Mouse (Mus musculus) kidney, adult 2 months (tissue): ENCODE measurements around the gene Fhl2. TPM values are rescaled to one million over a fixed set of nuclear protein-coding genes. Genes with fewer than 3 reads are reported as not detected.

Experiments used
- DNase-seq: peaks from one replicate; pipeline ENCODE4 v3.0.0; 2021
- H3K27ac ChIP-seq: fragments of 200-500 bp; 2 replicates; pipeline ENCODE4 v1.5.1; 2012; ENCODE audit warnings: low read depth, low read length, control low read depth, inconsistent platforms; ENCODE audit not compliant: insufficient read depth
- H3K27me3 ChIP-seq: fragments of 200-500 bp; replicated peaks from 2 replicates; pipeline ENCODE4 v1.6.1; 2012; ENCODE audit warnings: mild to moderate bottlenecking, moderate library complexity, low read length, inconsistent platforms; ENCODE audit not compliant: control insufficient read depth, insufficient read depth
- H3K36me3 ChIP-seq: fragments of 200-500 bp; 2 replicates; pipeline ENCODE4 v1.6.1; 2012; ENCODE audit warnings: mild to moderate bottlenecking, moderate library complexity, low read length, inconsistent platforms; ENCODE audit not compliant: control insufficient read depth, insufficient read depth
- H3K4me1 ChIP-seq: fragments of 200-500 bp; 2 replicates; pipeline ENCODE4 v1.6.1; 2011; ENCODE audit warnings: low read length; ENCODE audit not compliant: control insufficient read depth, insufficient read depth
- H3K4me3 ChIP-seq: fragments of 200-500 bp; 2 replicates; pipeline ENCODE4 v1.5.1; 2011; ENCODE audit warnings: mild to moderate bottlenecking, low read depth, low read length, control low read depth; ENCODE audit not compliant: insufficient read depth
- CTCF ChIP-seq: fragments of 200-500 bp; conservative IDR thresholded peaks from 2 replicates; pipeline ENCODE4 v1.5.1; 2011; ENCODE audit warnings: low read depth, mild to moderate bottlenecking, control low read depth, low read length, moderate library complexity, mixed read lengths; ENCODE audit not compliant: insufficient read depth, insufficient read length
- POLR2A ChIP-seq: fragments of 200-500 bp; IDR thresholded peaks from one replicate; pipeline ENCODE4 v1.6.1; 2011; ENCODE audit warnings: low read depth, low read length, control low read depth
- WGBS: fragments of 180-500 bp; shearing (Covaris S2); methylation state at CpG from one replicate; pipeline ENCODE4 v1.1.7; 2018; 5-methylcytosine and 5-hydroxymethylcytosine counted together
- polyA plus RNA-seq: library from polyadenylated mRNA; depleted of rRNA; stranded (reverse); fragments of >200 nt; gene quantifications from 2 replicates; pipeline ENCODE4 v1.2.3, GENCODE M21; 2012; rRNA removed

The Fhl2 gene
- polyA plus RNA-seq, 1 experiment, result 48.1 TPM

DNA sequence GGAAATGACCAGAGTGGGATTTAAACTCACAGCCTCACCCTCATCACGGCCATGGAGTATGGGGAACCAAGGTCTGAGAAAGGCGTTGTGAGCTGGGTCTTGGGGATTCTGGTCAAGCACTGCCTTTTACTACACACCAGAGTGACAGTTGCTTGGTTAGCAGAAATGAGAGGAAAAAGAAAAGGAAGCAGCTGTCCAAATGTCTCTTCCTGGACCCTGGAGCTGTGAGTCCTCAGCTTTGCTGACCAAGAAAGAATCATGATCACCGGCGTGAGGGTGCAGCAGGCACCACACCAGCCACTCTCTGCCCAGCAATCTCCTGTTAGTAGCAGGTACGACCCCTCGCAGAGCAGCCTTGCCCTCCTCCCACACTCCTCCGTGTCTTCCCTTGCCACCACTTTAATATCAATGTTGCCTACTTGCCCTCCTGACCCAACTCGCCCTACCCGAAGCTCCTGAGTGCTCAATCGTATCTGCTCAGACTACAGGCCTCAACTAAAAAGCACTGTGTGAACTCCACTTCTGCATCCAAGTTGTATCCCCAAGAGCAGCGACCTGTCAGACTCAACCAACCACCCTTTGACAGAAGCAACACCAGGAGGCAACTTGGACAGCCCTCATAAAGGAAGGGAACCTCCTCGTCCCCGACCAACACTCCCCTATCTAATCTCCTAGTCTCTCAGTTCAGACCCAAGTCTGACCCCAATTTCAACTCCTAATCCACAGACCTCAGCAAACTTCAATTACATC lies 105.3 kb downstream of the Fhl2 start:
- Histone ChIP-seq H3K36me3 (no peaks in the 10 kb centered on the region), H3K27me3 (no peaks in the 10 kb centered on the region), H3K27ac (peak overlapping the region; percentile 49), H3K4me1 (peaks cover 15% of the 10 kb centered on the region; the same call in 1 of the 2 replicates), H3K4me3 (peak overlapping the region; percentile 71)
- WGBS, result 25% methylated on average over 13 of the region's 13 CpGs
- TF ChIP-seq CTCF (no peak), POLR2A (no peak)
- DNase-seq, result peak; percentile 8

DNA sequence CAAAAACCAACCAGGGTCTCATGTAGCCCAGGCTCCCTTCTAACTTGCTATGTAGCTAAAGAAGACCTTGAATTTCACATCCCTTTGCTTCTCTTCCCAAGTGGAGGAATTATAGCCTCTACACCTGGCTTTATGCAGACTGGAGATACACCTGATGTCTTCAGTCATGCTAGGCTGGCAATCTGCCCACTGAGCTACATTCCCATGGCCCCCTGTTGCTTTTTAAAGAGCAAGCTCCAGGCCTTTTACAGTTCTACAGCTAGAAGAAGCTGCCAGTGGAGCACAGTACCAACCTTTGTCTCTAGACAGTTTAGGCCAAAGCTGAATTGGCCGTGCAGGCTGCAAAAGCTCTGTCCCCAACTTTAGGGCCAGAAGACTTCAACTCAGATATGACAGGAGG lies 106.4 kb downstream of the Fhl2 start:
- Histone ChIP-seq H3K27ac (no peak overlapping the region), H3K4me1 (peaks cover 15% of the 10 kb centered on the region; the same call in 1 of the 2 replicates), H3K36me3 (no peaks in the 10 kb centered on the region), H3K4me3 (no peak overlapping the region), H3K27me3 (no peaks in the 10 kb centered on the region)
- WGBS, result 62% methylated on average over 1 of the region's 1 CpGs
- TF ChIP-seq CTCF (no peak), POLR2A (no peak)
- DNase-seq, result no peak

DNA sequence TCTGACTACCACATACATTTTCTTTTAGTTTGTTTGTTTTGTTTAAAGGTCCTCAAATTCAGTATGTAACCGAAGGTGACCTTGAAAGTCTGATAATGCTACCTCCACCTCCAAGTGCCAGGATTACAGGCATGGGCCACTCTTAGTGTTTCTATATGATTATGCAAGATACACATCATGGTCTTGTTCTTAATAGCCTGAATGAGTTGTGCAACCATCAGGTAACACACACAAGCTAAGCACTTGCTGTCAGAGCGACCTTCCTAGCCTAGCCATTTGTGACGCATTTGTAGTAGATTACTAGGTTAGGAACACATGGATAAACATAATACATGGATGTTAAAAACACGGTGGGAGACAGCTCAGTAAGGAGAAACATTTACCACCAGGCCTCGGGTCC lies 113.8 kb downstream of the Fhl2 start:
- 86% methylated on average over 5 of the region's 5 CpGs for whole genome bisulfite sequencing
- peaks cover 12% of the 10 kb centered on the region; the same call in 1 of the 2 replicates for H3K4me1 ChIP-seq
- no peak for TF ChIP-seq POLR2A
- no peak for TF ChIP-seq CTCF
- H3K27me3 ChIP-seq, result no peaks in the 10 kb centered on the region
- no peak overlapping the region for H3K27ac ChIP-seq
- DNase-seq, result no peak
- H3K4me3 ChIP-seq, result no peak overlapping the region
- no peaks in the 10 kb centered on the region; the same call in 1 of the 2 replicates for H3K36me3 ChIP-seq

DNA sequence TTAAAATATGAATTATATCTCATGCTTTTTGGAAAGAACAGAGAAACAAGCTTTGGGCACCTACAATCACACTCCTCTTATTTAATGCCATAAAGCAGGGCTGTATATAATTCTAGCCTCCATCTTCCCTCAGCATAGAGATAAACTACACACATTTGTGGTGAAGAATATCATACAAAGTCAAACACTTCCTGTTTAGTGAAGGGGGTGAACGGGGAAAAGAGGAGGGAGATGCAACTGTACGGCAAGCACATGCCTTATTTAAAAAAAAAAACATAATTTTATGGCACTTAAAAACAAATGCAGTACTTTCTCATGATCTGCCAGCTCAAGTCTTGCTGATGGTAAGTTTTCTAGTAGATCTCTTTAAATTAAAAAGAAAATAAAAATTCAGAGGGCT lies 118.7 kb downstream of the Fhl2 start:
- WGBS, result 71% methylated on average over 2 of the region's 2 CpGs
- H3K27ac ChIP-seq, result no peak overlapping the region
- TF ChIP-seq POLR2A (no peak), CTCF (no peak)
- no peaks in the 10 kb centered on the region for H3K36me3 ChIP-seq
- H3K4me1 ChIP-seq, result no peaks in the 10 kb centered on the region
- H3K27me3 ChIP-seq, result no peaks in the 10 kb centered on the region
- H3K4me3 ChIP-seq, result no peak overlapping the region
- no peak for DNase-seq

GRCm38 (mm10) chr1:43074791-43075190 lies 122.0 kb downstream of the Fhl2 start:
- no peak overlapping the region for H3K4me3 ChIP-seq
- no peak overlapping the region for H3K27ac ChIP-seq
- no peaks in the 10 kb centered on the region for H3K27me3 ChIP-seq
- WGBS, result 88% methylated on average over 2 of the region's 2 CpGs
- TF ChIP-seq POLR2A (no peak), CTCF (no peak)
- no peak for DNase-seq
- no peaks in the 10 kb centered on the region for H3K36me3 ChIP-seq
- H3K4me1 ChIP-seq, result no peaks in the 10 kb centered on the region

Other genes with a start within 250 kb of the Fhl2 start
- 0.33 TPM in 2 replicates for gene Gpr45, start 244.1 kb downstream of the Fhl2 start, polyA plus RNA-seq
- gene Tgfbrap1, start 98.3 kb downstream of the Fhl2 start, polyA plus RNA-seq, result 33.4 and 35.1 TPM in 2 replicates
- 4.0 and 5.0 TPM in 2 replicates for gene AI597479, start 98.3 kb downstream of the Fhl2 start, polyA plus RNA-seq
- 19.1 and 23.7 TPM in 2 replicates for gene Nck2, start 247.6 kb upstream of the Fhl2 start, polyA plus RNA-seq